Mouse (Mus musculus): ENCODE results near the gene Map3k7. TPM values are rescaled to one million over a fixed set of nuclear protein-coding genes. Genes with fewer than 3 reads are reported as not detected.

Map3k7 gene
- polyA plus RNA-seq, 1 experiment from 2014 or later: 49.5 TPM

DNA sequence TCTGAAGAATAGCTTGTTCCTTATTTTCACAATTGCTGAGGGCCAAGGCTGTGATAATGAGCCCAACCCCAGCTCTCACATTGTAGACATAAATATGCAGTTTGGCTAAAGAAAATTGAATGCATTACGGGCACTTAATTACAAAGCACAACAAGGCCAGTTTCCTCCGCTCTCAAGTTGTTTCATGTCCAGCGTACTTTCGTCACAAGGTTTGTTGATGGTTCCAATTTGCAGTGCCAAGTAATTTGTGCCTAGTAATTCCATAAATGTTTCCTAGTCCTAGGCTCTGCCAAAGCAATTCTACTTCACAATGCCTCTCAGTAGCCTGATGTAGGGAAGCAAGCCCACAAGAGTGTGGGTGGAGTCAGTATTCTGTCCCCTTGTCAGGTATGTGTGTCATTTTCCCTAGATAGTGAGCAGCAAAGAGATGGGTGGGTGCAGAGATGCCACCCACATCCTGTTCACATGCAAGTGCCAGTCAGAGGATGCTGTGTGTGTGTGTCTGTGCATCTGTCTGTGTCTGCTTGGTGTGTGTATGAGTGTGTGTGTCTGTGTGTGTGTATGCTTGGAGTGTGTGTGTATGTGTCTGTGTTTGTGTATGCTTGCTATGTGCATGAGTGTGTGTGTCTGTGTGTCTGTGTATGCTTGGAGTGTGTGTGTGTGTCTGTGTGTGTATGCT is 98.6 kb downstream of the Map3k7 start:
- WGBS: 91% methylated on average over 4 of the region's 4 CpGs
- Histone ChIP-seq H3K4me3 (ENCODE audit: low read length) (no peak overlapping the region), H3K4me1 (ENCODE audit: control insufficient read depth, insufficient read depth, low read length) (no peaks in the 10 kb centered on the region), H3K9me3 (ENCODE audit: control insufficient read depth, low read length) (no peaks in the 10 kb centered on the region), H3K9ac (ENCODE audit: low read depth, low read length) (no peak overlapping the region), H3K4me2 (replicated peaks; ENCODE audit: low read depth, low read length) (no peak overlapping the region), H3K36me3 (ENCODE audit: control insufficient read depth, insufficient read depth, low read length) (no peaks in the 10 kb centered on the region), H3K27me3 (ENCODE audit: control insufficient read depth, insufficient read depth, low read length) (no peaks in the 10 kb centered on the region), H3K27ac (ENCODE audit: low read depth, low read length) (no peak overlapping the region)
- ATAC-seq (ENCODE audit: low FRiP score, low TSS enrichment): no peak

DNA sequence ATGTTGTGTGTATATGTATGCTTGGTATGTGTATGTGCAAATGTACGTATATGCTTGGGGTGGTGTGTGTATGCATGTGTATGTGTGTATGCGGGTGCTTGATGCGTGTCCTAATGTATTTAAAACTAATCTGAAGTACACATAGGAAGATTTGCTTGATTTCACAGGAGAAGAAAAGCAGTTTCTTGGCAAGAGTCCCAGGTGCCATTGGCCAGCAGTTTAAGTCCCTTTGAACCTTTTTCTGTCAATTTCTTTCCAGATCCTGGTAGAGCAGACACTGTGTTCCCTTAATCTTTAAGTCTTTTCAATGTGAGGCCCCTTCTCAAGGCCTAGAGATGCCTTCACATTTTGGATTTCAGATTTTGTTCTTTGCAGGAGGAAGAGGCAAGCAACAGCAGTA is 99.4 kb downstream of the Map3k7 start:
- Histone ChIP-seq H3K27me3 (ENCODE audit: control insufficient read depth, insufficient read depth, low read length) (no peaks in the 10 kb centered on the region), H3K4me3 (ENCODE audit: low read length) (no peak overlapping the region), H3K9me3 (ENCODE audit: control insufficient read depth, low read length) (no peaks in the 10 kb centered on the region), H3K9ac (ENCODE audit: low read depth, low read length) (no peak overlapping the region), H3K4me1 (ENCODE audit: control insufficient read depth, insufficient read depth, low read length) (no peaks in the 10 kb centered on the region), H3K27ac (ENCODE audit: low read depth, low read length) (no peak overlapping the region), H3K36me3 (ENCODE audit: control insufficient read depth, insufficient read depth, low read length) (no peaks in the 10 kb centered on the region), H3K4me2 (replicated peaks; ENCODE audit: low read depth, low read length) (no peak overlapping the region)
- 92% methylated on average over 3 of the region's 3 CpGs for WGBS
- ATAC-seq (ENCODE audit: low FRiP score, low TSS enrichment): no peak
